Mouse (Mus musculus) spleen, postnatal 14 days (tissue): ENCODE data around the gene Il11ra1.
"Not testable (repeated sequence)": the region's sequence is repeated elsewhere in the genome, so short reads cannot be mapped to it uniquely, and the experiment has no call there.

ENCODE experiments used
- DNase-seq, 2 experiments: peaks; one replicate each; pipeline ENCODE4 v3.0.0; 2021 to 2022; ENCODE audit warnings: low spot score in 2 of 2

The Il11ra1 gene

DNA sequence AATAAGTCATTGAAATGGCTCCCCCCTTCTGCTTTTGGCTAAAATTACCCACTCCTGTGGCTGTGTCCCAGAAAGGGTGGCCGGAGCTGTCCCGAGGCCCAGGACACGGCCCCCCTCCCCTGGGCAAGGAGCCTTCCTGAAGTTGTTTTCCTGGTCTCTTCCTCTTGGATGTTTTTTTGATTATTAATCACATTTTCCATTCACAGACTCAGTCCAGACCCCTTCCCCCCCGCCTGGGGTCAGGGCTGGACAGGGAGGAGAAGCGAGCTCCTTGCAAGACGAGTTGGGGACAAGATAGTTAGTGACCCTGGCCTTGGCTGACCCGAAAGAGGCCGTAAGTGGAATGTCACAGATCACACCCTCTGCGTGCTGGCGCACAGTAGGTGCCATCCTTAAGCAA lies at the start of gene Il11ra1:
Gene Il11ra1 (plus strand): TSS at position 207 of the 400 bp plus-strand sequence.
- DNase-seq, result not testable (repeated sequence)

DNA sequence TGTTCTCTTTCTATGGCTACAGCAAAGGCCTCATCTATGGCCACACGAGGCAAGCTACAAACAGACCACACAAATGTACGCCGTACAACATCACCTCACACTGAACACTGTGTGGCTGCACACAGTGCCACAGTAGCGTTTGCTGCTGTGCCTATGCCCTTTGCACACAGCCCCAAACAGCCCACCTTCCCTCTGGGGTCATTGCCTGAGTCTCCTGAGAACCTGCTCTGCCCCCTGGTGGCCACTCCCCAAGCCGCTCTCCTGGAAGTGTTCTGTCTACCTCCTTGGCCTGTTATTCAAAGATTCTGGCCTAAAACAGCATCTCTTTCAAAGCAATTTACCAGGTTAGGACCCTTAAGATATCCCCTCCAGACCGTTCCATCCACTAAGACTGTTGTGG lies 46.5 kb upstream of the Il11ra1 start:
- peak in 1 of 2 experiments; percentile 45 for DNase-seq

- DNase-seq, result no peak
These were observed 46.1 kb upstream of the Il11ra1 start for GRCm38 (mm10) chr4:41653730-41654129.

DNA sequence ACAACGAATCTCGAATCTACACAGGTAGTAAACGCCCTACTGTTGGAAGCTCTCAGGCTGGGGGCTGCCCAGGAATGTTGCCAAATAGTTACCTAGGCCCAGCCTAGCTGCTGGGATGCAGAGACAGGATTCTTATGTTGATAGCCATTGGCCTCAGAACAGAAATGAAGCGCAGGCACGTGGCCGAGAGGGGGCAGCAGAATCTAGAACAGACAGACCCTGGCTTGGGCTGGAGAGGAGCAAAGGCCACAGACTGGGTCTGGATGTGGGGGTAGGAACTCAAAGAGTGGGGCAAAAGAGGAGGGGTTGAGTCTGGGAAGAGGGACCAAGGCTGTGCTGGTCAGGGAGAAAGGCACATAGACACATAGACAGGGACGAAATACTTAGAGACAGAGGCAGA lies 45.6 kb upstream of the Il11ra1 start:
- peak in 1 of 2 experiments; percentile 14 for DNase-seq

- DNase-seq, result no peak
These were observed 44.3 kb upstream of the Il11ra1 start for GRCm38 (mm10) chr4:41655525-41655924.

DNA sequence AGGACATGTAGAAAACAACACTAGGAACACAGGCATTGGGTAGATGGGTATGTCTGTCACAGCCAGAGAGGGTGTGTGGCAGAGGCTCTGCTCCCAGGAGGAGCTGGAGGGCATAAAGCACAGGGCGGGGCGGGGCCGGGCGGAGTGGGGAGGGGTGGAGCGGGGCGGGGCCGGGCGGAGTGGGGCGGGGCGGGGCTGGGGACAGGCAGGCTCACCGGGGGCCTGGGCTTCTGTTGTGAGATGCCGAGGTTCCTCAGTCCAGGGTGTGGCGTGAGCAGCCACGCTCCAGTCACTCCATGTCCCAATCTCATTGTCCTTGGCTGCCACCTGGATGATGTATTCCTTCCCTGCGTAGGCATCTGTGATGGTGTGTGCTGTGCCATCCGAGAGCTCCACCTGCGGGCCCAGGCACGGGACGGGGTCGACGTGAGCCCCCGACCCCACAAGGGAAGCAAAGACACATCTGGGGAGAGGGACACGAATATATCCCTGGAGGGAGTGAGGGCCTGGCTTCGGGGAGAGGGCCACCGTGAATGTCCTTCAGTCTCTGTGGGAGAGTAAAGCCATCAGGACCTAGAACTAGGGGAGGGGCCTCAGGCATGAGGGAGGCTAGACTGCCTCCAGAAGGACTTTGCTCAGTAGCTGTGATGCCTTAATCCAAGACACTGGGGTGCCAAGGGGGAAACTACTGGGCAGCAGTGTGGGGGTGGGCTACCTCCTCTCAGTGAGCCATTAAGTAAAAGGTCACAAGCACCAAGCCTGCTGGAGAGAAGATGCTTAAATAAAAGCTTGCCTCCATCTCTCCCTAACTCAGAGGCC lies 41.0 kb upstream of the Il11ra1 start:
- no peak for DNase-seq

- no peak for DNase-seq
These were observed 40.2 kb upstream of the Il11ra1 start for GRCm38 (mm10) chr4:41659556-41659955.

- no peak for DNase-seq
These were observed 38.8 kb upstream of the Il11ra1 start for GRCm38 (mm10) chr4:41660851-41661430.

- no peak for DNase-seq
These were observed 37.1 kb upstream of the Il11ra1 start for GRCm38 (mm10) chr4:41662723-41663122.

- no peak for DNase-seq
These were observed 36.2 kb upstream of the Il11ra1 start for GRCm38 (mm10) chr4:41663614-41664013.

DNA sequence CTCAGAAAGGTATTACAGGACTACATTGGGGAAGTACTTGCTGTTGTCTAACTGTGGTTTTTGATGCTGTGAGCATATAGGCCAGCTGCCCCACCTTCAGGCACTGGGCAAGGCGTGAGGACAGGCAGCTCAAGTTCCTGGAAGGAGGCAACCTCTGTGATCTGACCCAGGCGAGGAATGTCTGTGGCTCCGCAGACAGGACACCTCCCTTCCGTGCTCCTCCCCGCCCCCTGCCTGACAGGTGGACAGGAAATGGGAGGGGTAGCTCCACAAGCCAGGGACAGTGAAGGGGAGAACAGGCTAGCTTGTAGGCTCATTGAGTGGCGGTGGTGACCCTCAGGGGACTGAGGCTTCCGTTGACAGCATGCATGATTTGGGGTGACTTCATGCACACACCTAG lies 35.3 kb upstream of the Il11ra1 start:
- DNase-seq, result no peak

DNA sequence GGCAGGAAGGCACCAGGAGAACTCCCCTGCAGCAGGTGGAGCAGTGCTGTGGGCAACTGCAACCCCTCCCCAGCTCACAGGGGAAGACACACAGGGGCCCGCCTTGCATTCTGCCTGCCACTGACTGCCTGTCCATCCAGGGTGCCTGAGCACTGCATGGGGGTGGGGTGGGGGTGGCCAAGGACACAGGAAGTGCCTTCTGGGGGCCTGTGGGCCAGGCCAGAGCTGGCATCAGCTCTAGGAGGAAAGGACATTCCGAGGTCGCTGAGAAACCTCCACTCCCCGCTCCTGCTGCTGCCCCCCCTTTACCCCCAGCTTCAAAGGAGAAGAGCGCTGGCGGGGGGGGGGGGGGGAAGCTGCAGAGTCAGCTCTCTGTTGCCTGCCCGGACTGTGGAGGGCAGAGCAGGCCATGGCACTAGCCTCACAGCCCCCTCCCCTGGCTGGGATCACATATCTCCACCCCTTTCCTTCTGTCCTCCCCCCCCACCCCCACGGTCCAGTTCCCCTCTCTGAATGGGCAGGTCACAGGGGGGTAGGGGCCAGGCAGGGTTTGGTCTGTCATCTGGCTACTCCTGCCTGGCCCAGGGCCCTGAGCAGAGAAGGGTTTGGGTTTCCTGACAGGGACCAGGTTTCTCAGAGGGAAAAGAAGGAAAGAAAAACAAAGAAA lies 34.6 kb upstream of the Il11ra1 start:
- DNase-seq, result no peak

- DNase-seq, result no peak
These were observed 33.1 kb upstream of the Il11ra1 start for GRCm38 (mm10) chr4:41666646-41667045.

DNA sequence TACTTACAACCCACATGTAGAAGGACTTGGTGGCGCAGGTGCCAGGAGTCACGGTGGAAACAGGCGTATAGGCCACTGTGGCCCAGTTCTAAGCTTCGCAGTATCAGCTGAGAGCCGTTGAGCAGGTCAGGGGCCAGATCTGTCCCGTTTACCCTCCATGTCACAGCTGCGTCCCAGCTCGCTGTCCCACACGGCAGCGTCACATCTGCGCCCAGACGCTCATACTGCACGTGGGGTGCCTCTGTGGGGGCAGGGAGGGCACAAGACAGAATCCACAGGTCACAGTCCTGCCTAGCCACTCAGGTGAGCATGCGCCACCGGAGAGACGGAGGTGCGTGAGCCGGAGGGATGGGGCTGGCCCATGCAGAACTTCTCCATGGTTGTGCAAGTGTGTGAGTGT lies 29.0 kb upstream of the Il11ra1 start:
- DNase-seq, result no peak

DNA sequence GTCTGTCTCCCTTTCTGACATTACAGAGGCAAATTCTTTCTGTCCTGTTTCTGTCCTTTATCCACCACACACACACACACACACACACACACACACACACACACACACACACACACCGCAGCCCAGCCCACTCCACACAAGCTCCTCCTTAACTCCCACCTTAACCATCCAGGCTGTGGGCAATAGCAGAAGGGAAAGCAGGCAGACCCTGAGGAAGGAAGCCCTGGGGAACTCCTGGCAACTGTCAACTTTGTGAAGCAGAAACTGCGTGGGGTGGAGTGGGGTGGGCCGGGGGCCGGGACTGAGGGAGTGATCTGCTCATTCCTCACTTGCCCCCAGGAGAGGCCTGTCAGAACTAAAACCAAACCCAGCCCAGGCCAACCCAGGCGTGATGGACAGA lies 28.3 kb upstream of the Il11ra1 start:
- no peak for DNase-seq

DNA sequence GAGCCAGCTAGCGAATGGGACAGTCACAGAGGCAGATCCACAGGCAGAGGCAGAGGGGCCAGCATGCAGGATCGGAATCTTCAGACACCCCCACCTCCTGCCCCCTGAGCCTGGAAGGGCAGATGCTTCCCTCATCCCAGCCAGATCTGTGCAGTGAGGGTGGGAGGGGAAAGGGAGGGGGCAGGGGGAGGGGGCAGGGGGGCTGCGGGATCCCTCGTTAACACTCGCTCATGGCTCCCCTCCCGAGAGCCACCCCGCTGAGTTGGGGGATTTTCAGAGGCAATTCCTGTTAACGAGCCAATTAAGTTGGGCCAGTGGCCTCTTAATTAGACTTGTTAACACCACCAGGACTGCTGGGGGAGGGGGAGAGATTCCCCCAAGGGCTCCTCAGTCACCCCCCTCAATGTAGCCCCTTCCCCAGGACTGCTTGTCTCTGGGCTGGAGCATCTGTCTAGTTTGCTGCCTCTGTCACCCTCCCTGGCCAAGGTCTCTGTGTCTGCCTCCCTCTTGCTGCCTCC lies 27.8 kb upstream of the Il11ra1 start:
- no peak for DNase-seq

- no peak for DNase-seq
These were observed 27.2 kb upstream of the Il11ra1 start for GRCm38 (mm10) chr4:41672522-41672963.

GRCm38 (mm10) chr4:41673186-41673585 lies 26.6 kb upstream of the Il11ra1 start:
- no peak for DNase-seq

- DNase-seq, result no peak
These were observed 23.4 kb upstream of the Il11ra1 start for GRCm38 (mm10) chr4:41676248-41677005.

- no peak for DNase-seq
These were observed 22.7 kb upstream of the Il11ra1 start for GRCm38 (mm10) chr4:41677006-41677629.

GRCm38 (mm10) chr4:41678863-41679262 lies 20.9 kb upstream of the Il11ra1 start:
- DNase-seq, result no peak
